Mouse (Mus musculus) kidney, adult 2 months (tissue): ENCODE data around the gene Adora2a. TPM values are rescaled to one million over a fixed set of nuclear protein-coding genes. Genes with fewer than 3 reads are reported as not detected.
"Not testable (repeated sequence)": the region's sequence is repeated elsewhere in the genome, so short reads cannot be mapped to it uniquely, and the experiment has no call there.

ENCODE experiments used
- DNase-seq: peaks from one replicate; pipeline ENCODE4 v3.0.0; 2021
- H3K27ac ChIP-seq: fragments of 200-500 bp; 2 replicates; pipeline ENCODE4 v1.5.1; 2012; ENCODE audit warnings: low read depth, low read length, control low read depth, inconsistent platforms; ENCODE audit not compliant: insufficient read depth
- H3K27me3 ChIP-seq: fragments of 200-500 bp; replicated peaks from 2 replicates; pipeline ENCODE4 v1.6.1; 2012; ENCODE audit warnings: mild to moderate bottlenecking, moderate library complexity, low read length, inconsistent platforms; ENCODE audit not compliant: control insufficient read depth, insufficient read depth
- H3K36me3 ChIP-seq: fragments of 200-500 bp; 2 replicates; pipeline ENCODE4 v1.6.1; 2012; ENCODE audit warnings: mild to moderate bottlenecking, moderate library complexity, low read length, inconsistent platforms; ENCODE audit not compliant: control insufficient read depth, insufficient read depth
- H3K4me1 ChIP-seq: fragments of 200-500 bp; 2 replicates; pipeline ENCODE4 v1.6.1; 2011; ENCODE audit warnings: low read length; ENCODE audit not compliant: control insufficient read depth, insufficient read depth
- H3K4me3 ChIP-seq: fragments of 200-500 bp; 2 replicates; pipeline ENCODE4 v1.5.1; 2011; ENCODE audit warnings: mild to moderate bottlenecking, low read depth, low read length, control low read depth; ENCODE audit not compliant: insufficient read depth
- CTCF ChIP-seq: fragments of 200-500 bp; conservative IDR thresholded peaks from 2 replicates; pipeline ENCODE4 v1.5.1; 2011; ENCODE audit warnings: low read depth, mild to moderate bottlenecking, control low read depth, low read length, moderate library complexity, mixed read lengths; ENCODE audit not compliant: insufficient read depth, insufficient read length
- POLR2A ChIP-seq: fragments of 200-500 bp; IDR thresholded peaks from one replicate; pipeline ENCODE4 v1.6.1; 2011; ENCODE audit warnings: low read depth, low read length, control low read depth
- WGBS: fragments of 180-500 bp; shearing (Covaris S2); methylation state at CpG from one replicate; pipeline ENCODE4 v1.1.7; 2018; 5-methylcytosine and 5-hydroxymethylcytosine counted together
- polyA plus RNA-seq: library from polyadenylated mRNA; depleted of rRNA; stranded (reverse); fragments of >200 nt; gene quantifications from 2 replicates; pipeline ENCODE4 v1.2.3, GENCODE M21; 2012

Adora2a gene
- polyA plus RNA-seq, 1 experiment = 13.3 TPM

DNA sequence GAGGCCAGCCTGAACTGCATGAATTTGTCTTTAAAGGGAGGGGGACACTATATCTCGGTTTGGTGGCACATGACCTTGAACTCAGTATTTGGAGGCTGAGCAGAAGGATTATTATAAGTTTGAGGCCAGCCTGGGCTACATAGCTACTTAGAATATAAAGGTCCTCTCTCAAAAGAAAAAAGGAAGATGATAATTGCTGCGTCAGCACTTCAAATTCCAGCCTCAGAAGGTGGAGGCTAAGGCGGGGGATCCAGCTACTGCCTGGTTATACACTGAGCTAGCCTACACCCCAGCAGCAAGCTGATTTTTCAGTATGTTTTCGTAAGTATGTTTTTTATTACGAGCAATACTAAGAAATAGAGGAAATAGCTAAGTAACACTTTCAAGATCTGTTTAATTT is 26.0 kb upstream of the Adora2a start:
- H3K27ac ChIP-seq = no peak overlapping the region
- H3K4me3 ChIP-seq = no peak overlapping the region
- TF ChIP-seq CTCF (no peak), POLR2A (no peak)
- H3K36me3 ChIP-seq = no peaks in the 10 kb centered on the region
- no peak for DNase-seq
- H3K4me1 ChIP-seq = peaks cover 24% of the 10 kb centered on the region
- no peaks in the 10 kb centered on the region for H3K27me3 ChIP-seq
- 90% methylated on average over 5 of the region's 5 CpGs for WGBS

DNA sequence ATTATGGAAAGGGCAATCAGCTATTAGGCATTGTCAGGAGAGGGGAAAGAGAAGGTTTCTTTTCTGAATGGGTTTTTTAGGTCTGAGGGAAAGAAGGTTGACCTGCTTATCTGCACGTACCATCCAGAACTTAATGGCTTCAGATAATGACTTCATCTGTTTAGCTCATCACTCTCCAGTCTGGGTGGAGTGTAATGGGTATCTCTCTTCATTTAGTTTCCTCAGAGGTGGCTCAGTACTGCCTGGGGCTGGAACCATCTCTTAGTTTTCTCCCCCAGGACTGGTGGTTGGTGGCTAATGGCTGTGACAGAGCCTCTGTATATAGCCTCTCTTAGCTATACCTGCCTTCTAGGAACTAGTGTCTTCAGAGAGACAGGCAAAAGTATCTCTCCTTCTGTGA is 25.3 kb upstream of the Adora2a start:
- Histone ChIP-seq H3K4me1 (peaks cover 24% of the 10 kb centered on the region), H3K4me3 (no peak overlapping the region), H3K27ac (no peak overlapping the region), H3K27me3 (no peaks in the 10 kb centered on the region), H3K36me3 (no peaks in the 10 kb centered on the region)
- 92% methylated on average over 1 of the region's 1 CpGs for WGBS
- no peak for DNase-seq
- TF ChIP-seq POLR2A (no peak), CTCF (no peak)

DNA sequence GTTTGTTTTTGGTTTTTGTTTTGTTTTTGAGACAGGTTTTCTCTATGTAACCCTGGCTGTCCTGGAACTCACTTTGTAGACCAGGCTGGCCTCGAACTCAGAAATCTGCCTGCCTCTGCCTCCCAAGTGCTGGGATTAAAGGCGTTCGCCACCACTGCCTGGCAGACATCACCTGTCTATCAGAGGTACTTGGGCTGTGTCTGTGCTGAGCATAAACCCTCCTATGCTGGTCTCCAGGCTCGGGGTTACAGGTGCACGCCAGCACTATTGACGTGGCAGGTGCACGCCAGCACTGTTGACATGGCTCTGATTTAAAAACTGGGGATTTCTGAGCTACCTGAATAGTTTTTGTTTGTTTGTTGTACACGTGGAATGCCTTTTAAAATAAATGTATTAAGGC is 24.5 kb upstream of the Adora2a start:
- not testable (repeated sequence) for DNase-seq

DNA sequence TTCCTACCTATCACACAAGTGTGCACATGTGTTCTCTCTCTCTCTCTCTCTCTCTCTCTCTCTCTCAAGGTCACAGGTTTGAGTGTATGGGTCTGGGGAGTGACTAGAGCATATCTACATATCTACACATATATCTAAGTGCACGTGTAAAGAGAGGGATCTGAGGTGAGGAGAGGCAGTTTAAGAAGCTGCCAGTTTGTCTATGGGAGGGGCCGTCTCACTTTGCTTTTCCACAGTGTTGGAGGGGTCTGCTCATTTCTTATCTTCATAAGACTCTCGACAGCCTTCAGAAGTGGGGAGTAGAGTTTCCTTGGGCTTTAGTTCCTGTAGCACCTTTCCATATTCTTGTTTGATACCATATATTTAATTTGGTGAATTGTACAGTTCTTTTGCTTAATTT is 23.4 kb upstream of the Adora2a start:
- Histone ChIP-seq H3K4me1 (peaks cover 21% of the 10 kb centered on the region), H3K36me3 (no peaks in the 10 kb centered on the region; the same call in 1 of the 2 replicates), H3K4me3 (no peak overlapping the region), H3K27ac (no peak overlapping the region), H3K27me3 (no peaks in the 10 kb centered on the region)
- TF ChIP-seq CTCF = no peak
- TF ChIP-seq POLR2A = no peak
- no peak for DNase-seq
- WGBS = 84% methylated on average over 3 of the region's 3 CpGs

More for the DNA sequence above, 24.5 kb upstream of the Adora2a start:
- H3K27me3 ChIP-seq, H3K27ac ChIP-seq, H3K4me3 ChIP-seq, H3K36me3 ChIP-seq: not testable (repeated sequence)
- peaks cover 24% of the 10 kb centered on the region for H3K4me1 ChIP-seq
- WGBS = 94% methylated on average over 8 of the region's 8 CpGs

DNA sequence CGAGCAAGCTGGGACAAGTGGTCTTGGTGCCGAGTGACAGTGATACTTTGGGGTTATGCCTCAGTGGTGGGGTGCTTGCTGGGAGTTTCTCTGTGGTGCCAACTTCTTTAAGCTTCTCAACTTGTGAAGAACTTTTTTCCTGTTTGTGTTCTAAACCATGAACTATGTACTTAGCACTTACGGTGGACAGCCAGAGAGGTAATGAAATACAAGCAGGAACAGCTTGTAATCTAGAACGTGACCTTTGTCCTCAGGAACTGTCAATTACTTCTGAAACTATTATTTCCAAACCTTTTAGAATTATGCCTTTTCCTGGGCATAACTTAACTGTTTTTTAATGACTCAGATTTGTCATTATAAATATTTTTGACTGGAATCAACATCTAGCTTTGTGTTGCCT is 22.3 kb upstream of the Adora2a start:
- H3K4me1 ChIP-seq = peaks cover 16% of the 10 kb centered on the region
- TF ChIP-seq POLR2A (no peak), CTCF (no peak)
- peak; percentile 81 for DNase-seq
- H3K27ac ChIP-seq = peak overlapping the region; percentile 94
- H3K36me3 ChIP-seq = no peaks in the 10 kb centered on the region; the same call in 1 of the 2 replicates
- H3K27me3 ChIP-seq = no peaks in the 10 kb centered on the region
- 26% methylated on average over 4 of the region's 4 CpGs for WGBS
- no peak overlapping the region for H3K4me3 ChIP-seq

DNA sequence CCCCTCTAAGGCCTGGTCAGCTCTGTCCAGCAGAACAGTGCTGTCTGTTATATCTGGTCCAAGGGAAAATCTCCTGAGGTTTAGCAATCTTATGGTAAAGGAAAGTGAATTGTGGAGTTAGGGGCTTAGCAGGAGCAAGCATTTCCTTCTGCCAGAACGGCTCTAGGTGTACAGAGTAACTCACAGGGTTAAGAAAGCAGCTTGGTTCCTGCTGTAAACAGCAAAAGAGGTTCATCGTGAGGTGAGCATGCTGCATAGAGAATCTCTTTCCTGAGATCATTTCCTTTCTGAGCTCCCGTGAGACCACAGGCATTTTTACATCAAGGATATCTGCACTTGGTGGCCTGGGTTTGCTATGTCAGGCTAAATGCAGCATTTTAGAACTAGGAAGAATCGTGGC is 21.8 kb upstream of the Adora2a start:
- WGBS = 53% methylated on average over 4 of the region's 4 CpGs
- H3K27me3 ChIP-seq = no peaks in the 10 kb centered on the region
- peaks cover 18% of the 10 kb centered on the region for H3K4me1 ChIP-seq
- TF ChIP-seq POLR2A = no peak
- no peak for TF ChIP-seq CTCF
- DNase-seq = peak; percentile 27
- no peaks in the 10 kb centered on the region; the same call in 1 of the 2 replicates for H3K36me3 ChIP-seq
- H3K27ac ChIP-seq = peak overlapping the region; percentile 87
- no peak overlapping the region for H3K4me3 ChIP-seq

DNA sequence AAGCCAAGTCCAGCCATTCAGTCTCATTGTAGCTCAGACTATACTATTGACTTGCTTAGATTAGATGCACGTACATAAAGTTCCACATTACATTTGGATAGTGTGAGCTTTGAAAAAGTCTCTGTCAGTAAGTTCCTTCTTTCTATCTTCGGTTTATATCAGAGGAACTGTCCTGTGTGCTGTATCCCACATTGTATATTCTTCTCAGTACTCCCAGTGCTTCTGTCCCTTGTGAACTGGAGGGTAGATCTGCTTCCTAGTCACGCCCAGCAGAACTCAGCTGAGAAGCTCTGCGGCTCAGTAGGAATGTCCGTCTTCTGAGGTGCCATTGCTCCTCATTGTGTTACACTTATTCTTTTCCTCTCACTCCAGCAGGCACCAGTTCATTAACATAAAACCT is 18.1 kb upstream of the Adora2a start:
- H3K27me3 ChIP-seq = no peaks in the 10 kb centered on the region
- 96% methylated on average over 5 of the region's 5 CpGs for WGBS
- H3K27ac ChIP-seq = no peak overlapping the region
- no peak for DNase-seq
- peaks cover 21% of the 10 kb centered on the region for H3K4me1 ChIP-seq
- H3K36me3 ChIP-seq = no peaks in the 10 kb centered on the region; the same call in 1 of the 2 replicates
- H3K4me3 ChIP-seq = no peak overlapping the region
- no peak for TF ChIP-seq CTCF
- no peak for TF ChIP-seq POLR2A
